Mouse (Mus musculus) regulatory T cell (primary cell): Measurements from ENCODE around the gene Slc45a2.

Experiments
- in situ Hi-C: fragments of 300-600 bp; cut with MboI, MseI; formaldehyde crosslinking; loops from one replicate; pipeline ENCODE4 v1.15.1; 2025; ENCODE audit warnings: high pct_unique_total_duplicates

Gene Slc45a2

GRCm38 (mm10) chr15:11003791-11004190, 3.3 kb downstream of the Slc45a2 start:
- in situ Hi-C loops = no loop called here

GRCm38 (mm10) chr15:11004646-11005045, 4.1 kb downstream of the Slc45a2 start:
- in situ Hi-C loops = no loop called here

GRCm38 (mm10) chr15:11008756-11009155, 8.2 kb downstream of the Slc45a2 start:
- in situ Hi-C loops = no loop called here

- in situ Hi-C loops = no loop called here
These were observed 10.5 kb downstream of the Slc45a2 start for GRCm38 (mm10) chr15:11010976-11011548.

- in situ Hi-C loops = no loop called here
These were observed 14.4 kb downstream of the Slc45a2 start for GRCm38 (mm10) chr15:11014931-11015330.

GRCm38 (mm10) chr15:11026801-11027561, 26.5 kb downstream of the Slc45a2 start:
- in situ Hi-C loops = no loop called here

GRCm38 (mm10) chr15:11030188-11030587, 29.7 kb downstream of the Slc45a2 start:
- in situ Hi-C loops = no loop called here

- in situ Hi-C loops = loop anchor here (5.0 kb wide), 2 partner anchors 286 to 331 kb away; no protein-coding TSS in a partner anchor
These were observed 35.5 kb downstream of the Slc45a2 start for GRCm38 (mm10) chr15:11035947-11036474.

- in situ Hi-C loops = loop anchor here (5.0 kb wide), 2 partner anchors 286 to 331 kb away; no protein-coding TSS in a partner anchor
These were observed 36.2 kb downstream of the Slc45a2 start for GRCm38 (mm10) chr15:11036535-11037375.

- in situ Hi-C loops = loop anchor here (5.0 kb wide), 2 partner anchors 285 to 330 kb away; no protein-coding TSS in a partner anchor
These were observed 36.8 kb downstream of the Slc45a2 start for GRCm38 (mm10) chr15:11037376-11037695.

GRCm38 (mm10) chr15:11037711-11038110, 37.2 kb downstream of the Slc45a2 start, which contains the start of gene Rxfp3:
Gene Rxfp3 (minus strand): TSS chr15:11037991.
- in situ Hi-C loops = loop anchor here (5.0 kb wide), 2 partner anchors 285 to 330 kb away; no protein-coding TSS in a partner anchor

- in situ Hi-C loops = loop anchor here (5.0 kb wide), 2 partner anchors 284 to 329 kb away; no protein-coding TSS in a partner anchor
These were observed 38.0 kb downstream of the Slc45a2 start for GRCm38 (mm10) chr15:11038476-11038875.

- in situ Hi-C loops = no loop called here
These were observed 39.5 kb downstream of the Slc45a2 start for GRCm38 (mm10) chr15:11040067-11040466.

GRCm38 (mm10) chr15:11041229-11041628, 40.7 kb downstream of the Slc45a2 start:
- in situ Hi-C loops = no loop called here

GRCm38 (mm10) chr15:11042828-11043227, 42.3 kb downstream of the Slc45a2 start:
- in situ Hi-C loops = no loop called here

- in situ Hi-C loops = no loop called here
These were observed 53.3 kb downstream of the Slc45a2 start for GRCm38 (mm10) chr15:11053678-11054439.

- in situ Hi-C loops = no loop called here
These were observed 54.0 kb downstream of the Slc45a2 start for GRCm38 (mm10) chr15:11054440-11055080.

- in situ Hi-C loops = no loop called here
These were observed 62.4 kb downstream of the Slc45a2 start for GRCm38 (mm10) chr15:11062903-11063302.

GRCm38 (mm10) chr15:11064160-11064557, 63.6 kb downstream of the Slc45a2 start:
- in situ Hi-C loops = no loop called here
